Mouse (Mus musculus) hindbrain, embryonic 16.5 days (tissue): Measurements from ENCODE around the gene March5. TPM values are rescaled to one million over a fixed set of nuclear protein-coding genes. Genes with fewer than 3 reads are reported as not detected.
"Not testable (repeated sequence)": the region's sequence is repeated elsewhere in the genome, so short reads cannot be mapped to it uniquely, and the experiment has no call there.

Source experiments
- ATAC-seq: fragments of 200-750 bp; cut with Nextera tagmentation; 2 replicates; pipeline ENCODE4 v1.8.0; 2017; ENCODE audit warnings: moderate TSS enrichment, moderate library complexity
- H3K27ac ChIP-seq: fragments of 300-500 bp; sonication (generic); 2 replicates; pipeline ENCODE4 v1.5.1; 2014; ENCODE audit warnings: low read depth, mild to moderate bottlenecking, control low read depth, low read length, moderate library complexity
- H3K27me3 ChIP-seq: fragments of 300-500 bp; sonication (generic); replicated peaks from 2 replicates; pipeline ENCODE4 v1.6.1; 2014; ENCODE audit warnings: low read length; ENCODE audit not compliant: control insufficient read depth, insufficient read depth
- H3K36me3 ChIP-seq: fragments of 300-500 bp; sonication (generic); 2 replicates; pipeline ENCODE4 v1.6.1; 2014; ENCODE audit warnings: mild to moderate bottlenecking, low read length, moderate library complexity, mixed read lengths; ENCODE audit not compliant: control insufficient read depth, insufficient read depth
- H3K4me1 ChIP-seq: fragments of 300-500 bp; sonication (generic); 2 replicates; pipeline ENCODE4 v1.6.1; 2014; ENCODE audit warnings: low read depth, low read length; ENCODE audit not compliant: control insufficient read depth, insufficient read depth
- H3K4me2 ChIP-seq: fragments of 300-500 bp; sonication (generic); 2 replicates; pipeline ENCODE4 v1.6.1; 2014; ENCODE audit warnings: mild to moderate bottlenecking, low read length, control low read depth, moderate library complexity
- H3K4me3 ChIP-seq: fragments of 300-500 bp; sonication (generic); 2 replicates; pipeline ENCODE4 v1.5.1; 2014; ENCODE audit warnings: mild to moderate bottlenecking, low read length, control low read depth, moderate library complexity
- H3K9ac ChIP-seq: fragments of 300-500 bp; sonication (generic); 2 replicates; pipeline ENCODE4 v1.6.1; 2014; ENCODE audit warnings: low read depth, mild to moderate bottlenecking, control low read depth, low read length, moderate library complexity
- H3K9me3 ChIP-seq: fragments of 300-500 bp; sonication (generic); 2 replicates; pipeline ENCODE4 v1.6.1; 2014; ENCODE audit warnings: mild to moderate bottlenecking, low read length, moderate library complexity; ENCODE audit not compliant: control insufficient read depth
- WGBS: fragments of 180-500 bp; shearing (Covaris S2); extraction: QIAGEN DNeasy Blood & Tissue Kit; methylation state at CpG from one replicate; pipeline ENCODE4 v1.1.7; 2014; 5-methylcytosine and 5-hydroxymethylcytosine counted together
- polyA plus RNA-seq: library from polyadenylated mRNA; unstranded; fragments of >200 nt; fragmentation: Nextera tagmentation; extraction: Ambion mirVana; gene quantifications from 2 replicates; pipeline ENCODE4 v1.2.1, GENCODE M21; 2015

Gene March5
- polyA plus RNA-seq, 1 experiment from 2014 or later: 82.7 TPM

DNA sequence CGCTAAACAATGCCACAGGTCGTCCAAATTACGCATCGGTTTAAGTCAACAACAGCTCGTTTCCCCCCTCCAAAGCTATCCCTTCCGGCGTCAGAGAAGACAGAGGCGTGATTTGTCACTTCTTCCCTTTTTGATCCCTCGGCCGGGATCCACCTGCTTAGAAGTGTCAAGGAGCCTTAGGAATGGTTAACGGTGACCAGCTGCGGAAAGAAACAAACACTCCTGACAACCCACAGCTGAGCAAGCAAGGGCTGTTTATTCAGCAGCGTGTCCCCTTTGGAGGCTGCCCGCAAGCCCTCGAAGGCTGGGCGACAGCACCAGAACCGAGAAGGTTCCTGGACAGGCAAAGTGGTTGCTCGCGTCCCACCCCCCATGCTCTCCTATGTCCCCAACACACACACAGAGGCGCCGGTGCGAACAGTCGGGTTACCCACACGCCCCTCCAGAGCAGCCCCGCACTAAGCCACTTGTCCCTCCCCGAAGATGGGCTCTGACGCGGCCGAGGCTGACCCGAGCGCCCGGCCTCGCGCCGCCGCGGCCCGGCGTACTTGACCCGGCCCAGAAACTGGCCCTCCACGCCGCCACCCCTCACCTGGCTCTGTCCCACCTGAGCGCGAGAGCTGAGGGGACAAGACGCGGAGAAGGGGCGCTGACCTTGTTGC lies 571 bp upstream of the March5 start:
- Histone ChIP-seq H3K9ac (peak overlapping the region; percentile 98), H3K27me3 (no peaks in the 10 kb centered on the region), H3K4me2 (peak overlapping the region; percentile 91), H3K9me3 (no peaks in the 10 kb centered on the region), H3K36me3 (peaks cover 5% of the 10 kb centered on the region; the same call in 1 of the 2 replicates), H3K4me1 (peaks cover 16% of the 10 kb centered on the region), H3K4me3 (peak overlapping the region; percentile 100), H3K27ac (peak overlapping the region; percentile 81)
- under 1% methylated on average over 46 of the region's 47 CpGs for WGBS
- peak; percentile 84 for ATAC-seq

DNA sequence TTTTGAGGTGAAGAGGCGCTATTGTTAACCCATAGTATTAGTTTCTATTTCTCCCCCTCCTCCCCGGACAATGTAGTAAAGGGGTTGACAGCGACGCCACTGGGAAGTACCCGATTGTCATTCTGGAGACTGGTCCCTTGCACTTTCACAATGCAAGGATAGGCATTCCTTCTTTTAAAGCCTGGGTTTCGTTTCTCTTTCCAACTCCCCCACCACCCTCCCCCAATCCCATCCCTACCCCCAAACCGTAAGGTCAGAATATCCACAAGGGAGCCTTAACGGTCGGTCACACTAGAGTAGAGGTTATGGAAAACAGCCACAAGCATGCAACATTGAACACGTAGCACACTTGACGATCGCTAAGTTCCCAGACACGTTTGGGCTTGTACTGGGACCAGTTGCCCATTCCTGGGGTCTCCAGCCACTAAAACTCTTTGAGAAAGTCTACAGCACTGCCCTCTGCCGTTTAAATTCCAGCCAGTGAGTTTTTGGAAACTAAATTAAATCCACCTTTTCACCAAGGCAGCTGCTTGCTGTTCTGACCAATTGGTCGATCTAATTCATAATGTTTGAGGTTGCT lies 923 bp downstream of the March5 start, which contains the start of gene Cpeb3:
Gene Cpeb3 (minus strand): TSS at position 426 of the 580 bp plus-strand sequence.
- Histone ChIP-seq H3K4me1 (peaks cover 16% of the 10 kb centered on the region), H3K9ac (peak within 1 kb of the TSS; percentile 98), H3K9me3 (no peaks in the 10 kb centered on the region), H3K4me3 (peak within 1 kb of the TSS; percentile 100), H3K4me2 (peak within 1 kb of the TSS; percentile 94), H3K36me3 (peaks cover 5% of the 10 kb centered on the region; the same call in 1 of the 2 replicates), H3K27me3 (no peaks in the 10 kb centered on the region), H3K27ac (peak within 1 kb of the TSS; percentile 85)
- 1% methylated on average over 15 of the region's 15 CpGs for WGBS
- no peak for ATAC-seq

DNA sequence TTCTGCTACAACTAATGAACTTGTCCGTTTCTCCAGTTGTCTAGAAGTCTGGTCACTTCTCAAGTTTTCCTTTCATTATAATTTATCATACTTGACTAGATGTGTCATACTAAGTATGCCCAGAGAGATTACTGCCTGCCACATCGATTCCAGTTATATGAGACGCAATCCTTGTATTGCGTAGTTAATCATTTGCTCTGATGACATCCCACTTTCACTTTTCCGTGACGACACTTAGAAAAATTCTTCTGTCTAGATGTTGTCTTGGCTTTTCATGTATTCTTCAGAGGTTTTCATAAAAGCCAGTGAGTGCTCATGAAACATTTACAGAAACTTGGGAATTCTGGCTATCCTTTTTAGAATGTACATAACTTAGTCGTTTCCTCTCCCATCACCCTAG lies 1.6 kb downstream of the March5 start:
- no peak for ATAC-seq
- peak overlapping the region; percentile 100 for H3K4me3 ChIP-seq
- H3K9me3 ChIP-seq: no peaks in the 10 kb centered on the region
- peak overlapping the region; percentile 98; the same call in 1 of the 2 replicates for H3K9ac ChIP-seq
- WGBS: 75% methylated on average over 7 of the region's 7 CpGs
- peaks cover 16% of the 10 kb centered on the region for H3K4me1 ChIP-seq
- H3K27ac ChIP-seq: no peak overlapping the region
- peaks cover 5% of the 10 kb centered on the region; the same call in 1 of the 2 replicates for H3K36me3 ChIP-seq
- H3K27me3 ChIP-seq: no peaks in the 10 kb centered on the region
- peak overlapping the region; percentile 94 for H3K4me2 ChIP-seq

DNA sequence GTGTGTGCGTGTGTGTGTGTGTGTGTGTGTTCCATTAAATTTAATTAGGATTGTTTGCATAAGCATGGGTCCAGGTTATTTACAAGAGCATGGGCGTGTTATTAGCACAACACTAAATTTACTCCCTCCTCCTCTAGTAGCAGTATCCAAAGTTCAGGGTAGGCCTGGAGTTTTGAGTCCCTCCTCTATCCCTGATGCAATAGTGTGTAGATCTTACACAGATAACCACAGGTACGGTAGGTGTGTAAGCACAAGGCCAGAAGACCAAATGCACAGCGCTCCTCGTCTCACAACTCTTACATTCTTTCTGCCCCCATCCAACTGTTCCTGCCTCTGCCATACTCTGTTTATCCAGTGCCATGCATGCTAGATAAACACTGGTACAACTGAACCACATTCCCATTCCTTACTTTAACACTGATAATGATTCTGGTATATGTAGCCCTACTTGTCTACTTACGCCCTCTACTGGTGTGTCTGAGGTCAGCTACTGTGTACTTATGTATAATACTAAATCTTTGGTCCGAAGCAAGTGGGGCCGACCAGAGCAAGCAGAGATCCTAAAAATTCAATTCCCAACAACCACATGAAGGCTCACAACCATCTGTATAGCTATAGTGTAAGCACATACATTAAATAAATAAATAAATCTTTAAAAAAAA lies 2.3 kb downstream of the March5 start:
- no peak for ATAC-seq
- Histone ChIP-seq H3K27me3 (no peaks in the 10 kb centered on the region), H3K4me3 (no peak overlapping the region), H3K4me1 (peaks cover 16% of the 10 kb centered on the region), H3K4me2 (peak overlapping the region; percentile 94), H3K9ac (no peak overlapping the region), H3K27ac (no peak overlapping the region), H3K36me3 (peaks cover 5% of the 10 kb centered on the region; the same call in 1 of the 2 replicates), H3K9me3 (no peaks in the 10 kb centered on the region)
- WGBS: 88% methylated on average over 8 of the region's 8 CpGs

DNA sequence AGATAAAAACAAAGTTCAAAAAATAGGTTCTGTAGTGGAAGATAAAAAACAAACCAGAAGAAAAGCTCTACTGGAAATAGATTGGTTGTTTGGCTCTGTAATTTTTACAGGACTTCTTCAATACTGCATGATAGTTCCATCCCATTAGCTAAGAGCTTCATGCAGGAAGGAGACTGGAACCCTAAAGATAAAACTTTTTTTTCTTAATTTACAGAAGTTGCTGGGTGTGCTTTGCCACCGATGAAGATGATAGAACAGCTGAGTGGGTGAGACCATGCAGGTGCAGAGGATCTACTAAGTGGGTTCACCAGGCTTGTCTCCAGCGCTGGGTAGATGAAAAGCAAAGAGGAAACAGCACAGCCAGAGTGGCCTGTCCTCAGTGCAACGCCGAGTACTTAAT lies 3.1 kb downstream of the March5 start:
- Histone ChIP-seq H3K36me3 (peaks cover 5% of the 10 kb centered on the region; the same call in 1 of the 2 replicates), H3K27ac (no peak overlapping the region), H3K4me1 (peaks cover 16% of the 10 kb centered on the region), H3K4me3 (no peak overlapping the region), H3K27me3 (no peaks in the 10 kb centered on the region), H3K4me2 (no peak overlapping the region), H3K9me3 (no peaks in the 10 kb centered on the region), H3K9ac (no peak overlapping the region)
- no peak for ATAC-seq
- over 99% methylated on average over 4 of the region's 4 CpGs for WGBS

DNA sequence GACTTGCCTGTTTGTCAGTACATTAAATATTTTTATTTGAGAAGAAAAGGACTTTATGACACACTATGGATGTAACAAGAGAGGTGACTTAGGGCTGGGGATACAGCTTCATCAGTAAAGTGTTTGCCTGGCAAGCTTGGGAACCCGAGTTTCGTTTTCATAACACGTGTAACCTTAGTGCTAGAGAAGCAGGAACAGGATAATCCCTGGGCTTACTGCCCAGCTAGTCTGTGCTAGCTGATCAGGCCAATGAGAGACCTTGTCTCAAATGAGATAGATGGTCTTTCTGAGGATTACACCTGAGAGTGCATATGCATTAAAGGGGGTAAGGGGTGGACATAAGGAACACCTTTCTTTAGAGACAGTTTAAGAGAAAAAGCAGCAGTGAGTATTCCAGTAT lies 4.1 kb downstream of the March5 start:
- ATAC-seq: no peak
- WGBS: 95% methylated on average over 3 of the region's 3 CpGs
- no peaks in the 10 kb centered on the region for H3K9me3 ChIP-seq

DNA sequence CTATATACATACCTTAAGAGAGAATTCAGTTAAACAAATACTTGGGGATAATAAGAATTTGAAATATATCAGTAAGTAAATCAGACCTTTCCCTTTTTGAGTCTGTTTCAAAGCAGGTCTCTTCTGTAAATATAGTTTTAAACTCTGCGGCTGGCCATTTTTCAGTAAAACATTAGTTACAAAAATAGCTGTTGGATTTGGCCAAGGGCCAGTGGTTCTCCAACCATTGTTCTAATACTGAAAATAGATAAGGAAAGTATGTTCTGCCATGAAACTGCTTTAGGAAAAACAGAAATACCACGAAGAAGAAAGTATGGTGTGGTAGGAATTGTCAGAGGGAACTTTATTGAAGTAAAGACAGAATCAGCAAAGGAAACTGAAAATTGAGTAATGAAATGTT lies 7.4 kb downstream of the March5 start:
- peaks cover 12% of the 10 kb centered on the region for H3K36me3 ChIP-seq
- ATAC-seq: no peak

More for the DNA sequence above, 4.1 kb downstream of the March5 start:
- Histone ChIP-seq H3K9ac (no peak overlapping the region), H3K27ac (no peak overlapping the region), H3K27me3 (no peaks in the 10 kb centered on the region), H3K4me3 (no peak overlapping the region), H3K36me3 (peaks cover 5% of the 10 kb centered on the region; the same call in 1 of the 2 replicates), H3K4me1 (peaks cover 12% of the 10 kb centered on the region), H3K4me2 (no peak overlapping the region)

DNA sequence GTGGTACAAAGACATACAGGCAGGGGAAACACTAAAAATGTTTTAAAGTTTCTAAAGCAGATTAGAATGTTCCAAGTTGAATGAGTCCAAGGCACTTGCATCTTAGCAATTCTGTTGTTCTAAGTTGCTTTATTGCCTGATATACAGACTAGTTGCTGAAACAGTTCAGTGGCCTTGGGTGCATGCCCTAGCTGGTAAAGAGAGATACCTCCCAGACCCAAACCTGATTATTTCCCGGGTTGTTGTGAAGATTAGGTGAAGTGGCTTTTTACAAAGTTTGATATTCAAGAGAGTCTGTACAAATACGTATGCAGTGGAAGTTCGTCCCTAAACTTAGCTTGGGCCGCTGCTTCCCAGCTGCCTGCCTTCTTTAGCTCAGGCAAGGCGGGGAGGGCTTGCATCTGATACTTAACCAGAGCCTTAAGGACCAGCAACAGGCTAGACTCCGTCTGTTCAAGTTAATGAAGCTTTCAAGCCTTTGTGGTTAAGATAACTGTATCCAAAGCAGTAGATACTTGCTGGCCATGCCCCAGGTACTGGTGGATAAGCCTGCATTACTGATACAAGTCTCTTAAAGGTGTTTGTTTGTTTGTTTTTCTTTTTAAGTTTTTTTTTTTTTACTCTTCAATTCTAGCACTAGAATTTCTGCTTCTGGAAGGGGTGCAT lies 18.0 kb downstream of the March5 start:
- no peak for ATAC-seq
- H3K27me3 ChIP-seq: no peaks in the 10 kb centered on the region
- H3K9me3 ChIP-seq: no peaks in the 10 kb centered on the region
- H3K4me1 ChIP-seq: no peaks in the 10 kb centered on the region
- no peak overlapping the region for H3K4me2 ChIP-seq
- H3K4me3 ChIP-seq: no peak overlapping the region
- 84% methylated on average over 6 of the region's 6 CpGs for WGBS
- H3K36me3 ChIP-seq: peaks cover 4% of the 10 kb centered on the region
- H3K27ac ChIP-seq: no peak overlapping the region
- no peak overlapping the region for H3K9ac ChIP-seq

More for the DNA sequence above, 7.4 kb downstream of the March5 start:
- Histone ChIP-seq H3K4me2 (no peak overlapping the region), H3K4me3 (no peak overlapping the region), H3K27ac (no peak overlapping the region), H3K9ac (no peak overlapping the region), H3K27me3 (no peaks in the 10 kb centered on the region), H3K9me3 (no peaks in the 10 kb centered on the region), H3K4me1 (peaks cover under 1% of the 10 kb centered on the region)
- 86% methylated on average over 2 of the region's 2 CpGs for WGBS

DNA sequence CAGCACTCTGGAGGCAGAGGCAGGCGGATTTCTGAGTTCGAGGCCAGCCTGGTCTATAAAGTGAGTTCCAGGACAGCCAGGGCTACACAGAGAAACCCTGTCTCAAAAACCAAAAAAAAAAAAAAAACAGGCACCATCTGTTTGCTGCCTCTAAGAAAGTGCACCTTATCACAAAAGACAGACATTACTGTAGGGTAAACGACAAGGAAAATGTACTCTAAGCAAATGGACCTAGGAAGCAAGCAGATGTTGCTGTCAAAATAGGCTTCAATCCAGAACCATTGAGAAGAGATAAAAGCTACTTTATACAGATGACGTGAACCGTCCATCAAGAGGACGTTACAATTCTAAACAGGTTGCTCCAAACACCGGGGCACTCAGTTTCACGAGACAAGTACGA lies 25.3 kb downstream of the March5 start:
- not testable (repeated sequence) for H3K27ac ChIP-seq, H3K36me3 ChIP-seq, H3K9ac ChIP-seq, ATAC-seq, H3K4me1 ChIP-seq, H3K4me2 ChIP-seq, H3K27me3 ChIP-seq, H3K9me3 ChIP-seq, H3K4me3 ChIP-seq
- WGBS: 69% methylated on average over 9 of the region's 9 CpGs
